Mouse (Mus musculus) lung, postnatal 0 days (tissue): Measurements from ENCODE around the gene Nwd1. TPM values are rescaled to one million over a fixed set of nuclear protein-coding genes. Genes with fewer than 3 reads are reported as not detected.

Experiments used
- ATAC-seq: fragments of 200-750 bp; cut with Nextera tagmentation; 2 replicates; pipeline ENCODE4 v1.8.0; 2017; ENCODE audit warnings: moderate library complexity
- DNase-seq: peaks from one replicate; pipeline ENCODE4 v3.0.0-alpha.2; 2016; ENCODE audit warnings: low spot score
- H3K27ac ChIP-seq: fragments of 300-500 bp; sonication (generic); 2 replicates; pipeline ENCODE4 v1.5.1; 2014; ENCODE audit warnings: antibody characterized with exemption, mild to moderate bottlenecking, low read length, mixed read lengths
- H3K27me3 ChIP-seq: fragments of 300-500 bp; sonication (generic); replicated peaks from 2 replicates; pipeline ENCODE4 v1.6.1; 2014; ENCODE audit warnings: low read length, mixed read lengths; ENCODE audit not compliant: insufficient read depth
- H3K36me3 ChIP-seq: fragments of 300-500 bp; sonication (generic); 2 replicates; pipeline ENCODE4 v1.6.1; 2014; ENCODE audit warnings: low read length, mixed read lengths; ENCODE audit not compliant: insufficient read depth
- H3K4me1 ChIP-seq: fragments of 300-500 bp; sonication (generic); 2 replicates; pipeline ENCODE4 v1.6.1; 2014; ENCODE audit warnings: antibody characterized with exemption, low read depth, low read length, mixed read lengths; ENCODE audit not compliant: insufficient read depth
- H3K4me2 ChIP-seq: fragments of 300-500 bp; sonication (generic); replicated peaks from 2 replicates; pipeline ENCODE4 v1.6.1; 2014; ENCODE audit warnings: low read depth, mild to moderate bottlenecking, low read length, moderate library complexity, mixed read lengths
- H3K4me3 ChIP-seq: fragments of 300-500 bp; sonication (generic); 2 replicates; pipeline ENCODE4 v1.5.1; 2014; ENCODE audit warnings: low read depth, low read length
- H3K9ac ChIP-seq: fragments of 300-500 bp; sonication (generic); replicated peaks from 2 replicates; pipeline ENCODE4 v1.6.1; 2014; ENCODE audit warnings: low read depth, mild to moderate bottlenecking
- H3K9me3 ChIP-seq: fragments of 300-500 bp; sonication (generic); 2 replicates; pipeline ENCODE4 v1.6.1; 2016; ENCODE audit warnings: low read length, mixed read lengths
- CTCF ChIP-seq: IDR thresholded peaks from 2 replicates; pipeline ENCODE4 v1.5.1; 2016; ENCODE audit warnings: antibody characterized with exemption, mild to moderate bottlenecking
- EP300 ChIP-seq: IDR thresholded peaks from 2 replicates; pipeline ENCODE4 v1.6.1; 2016; ENCODE audit warnings: antibody characterized with exemption, mild to moderate bottlenecking, control low read depth
- WGBS: fragments of 180-500 bp; shearing (Covaris S2); extraction: QIAGEN DNeasy Blood & Tissue Kit; methylation state at CpG from one replicate; pipeline ENCODE4 v1.1.7; 2014; 5-methylcytosine and 5-hydroxymethylcytosine counted together
- polyA plus RNA-seq: library from polyadenylated mRNA; unstranded; fragments of >200 nt; fragmentation: Nextera tagmentation; extraction: Ambion mirVana; gene quantifications from 2 replicates; pipeline ENCODE4 v1.2.1, GENCODE M21; 2015

Gene Nwd1
- polyA plus RNA-seq, 1 experiment from 2014 or later, result 0.05 TPM

DNA sequence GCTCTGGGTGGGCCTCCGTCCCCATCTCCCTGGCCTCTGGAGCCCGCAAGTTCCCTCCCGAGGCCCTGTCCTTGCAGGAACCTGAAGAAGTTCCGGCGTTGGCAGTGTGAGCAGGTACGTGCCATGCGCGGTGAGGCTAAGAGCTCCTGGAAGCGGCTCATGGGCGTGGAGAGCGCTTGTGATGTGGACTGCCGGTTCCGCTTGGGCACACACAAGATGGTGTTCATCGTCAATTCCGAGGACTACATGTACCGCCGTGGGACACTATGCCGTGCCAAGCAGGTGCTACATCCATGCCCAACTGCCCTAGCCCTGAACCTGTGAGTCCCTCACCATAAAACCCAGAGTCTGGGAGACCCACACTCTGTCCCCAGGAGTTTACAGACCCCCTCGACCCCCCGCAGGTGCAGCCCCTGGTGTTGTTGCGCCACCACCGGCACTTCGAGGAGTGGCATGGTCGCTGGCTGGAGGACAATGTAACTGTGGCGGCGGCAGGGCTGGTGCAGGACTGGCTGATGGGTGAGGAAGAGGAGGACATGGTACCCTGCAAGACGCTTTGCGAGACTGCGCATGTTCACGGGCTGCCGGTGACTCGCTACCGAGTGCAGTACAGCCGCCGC, 110.4 kb downstream of the Nwd1 start:
- TF ChIP-seq EP300 (no peak), CTCF (no peak)
- H3K36me3 ChIP-seq, result peaks cover 25% of the 10 kb centered on the region
- WGBS, result 96% methylated on average over 35 of the region's 35 CpGs
- DNase-seq, result no peak
- no peaks in the 10 kb centered on the region for H3K9me3 ChIP-seq
- no peak overlapping the region for H3K4me3 ChIP-seq
- ATAC-seq, result no peak
- H3K9ac ChIP-seq, result no peak overlapping the region
- H3K27ac ChIP-seq, result no peak overlapping the region
- H3K4me1 ChIP-seq, result no peaks in the 10 kb centered on the region
- no peaks in the 10 kb centered on the region for H3K27me3 ChIP-seq
- H3K4me2 ChIP-seq, result no peak overlapping the region

DNA sequence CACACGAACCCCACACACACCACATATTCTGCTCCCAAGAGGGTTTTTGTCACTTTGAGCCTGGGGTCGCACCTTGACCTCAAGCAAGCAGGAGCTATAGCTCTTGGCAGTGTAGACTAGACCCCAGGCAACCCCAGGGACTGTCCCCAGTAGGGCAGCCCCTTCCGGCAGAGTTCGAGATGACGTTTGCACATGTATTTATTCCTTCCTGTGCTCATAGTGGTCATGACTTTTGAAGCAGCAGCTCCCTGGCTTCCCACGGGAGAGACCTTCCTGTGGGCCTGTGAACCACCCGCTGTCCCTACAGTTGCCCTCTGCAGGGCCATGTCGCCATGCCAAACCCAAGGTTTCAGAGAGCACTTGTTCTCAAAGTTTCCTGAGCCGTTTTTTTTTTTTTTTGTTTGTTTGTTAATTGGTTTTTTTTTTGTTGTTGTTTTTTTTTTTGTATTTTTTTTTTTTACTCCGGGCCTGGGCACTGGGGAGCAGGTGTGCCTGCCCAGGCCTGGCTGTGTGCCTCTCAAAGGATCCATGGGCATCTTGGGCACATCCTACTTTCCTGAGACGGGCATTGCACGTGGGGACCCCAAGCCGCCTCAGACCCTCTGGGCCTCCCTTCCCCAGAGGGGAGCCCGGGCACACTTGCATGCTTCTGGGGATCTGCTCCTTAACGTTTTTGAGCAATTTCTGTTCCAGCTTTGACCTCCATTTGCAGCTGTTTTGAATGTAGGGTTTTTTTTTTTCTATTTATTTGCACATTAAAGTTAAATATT, 111.1 kb downstream of the Nwd1 start:
- TF ChIP-seq EP300 (no peak), CTCF (no peak)
- Histone ChIP-seq H3K27ac (no peak overlapping the region), H3K36me3 (peaks cover 19% of the 10 kb centered on the region), H3K4me3 (no peak overlapping the region), H3K27me3 (no peaks in the 10 kb centered on the region), H3K9me3 (no peaks in the 10 kb centered on the region), H3K9ac (no peak overlapping the region), H3K4me2 (no peak overlapping the region), H3K4me1 (no peaks in the 10 kb centered on the region)
- WGBS, result 88% methylated on average over 15 of the region's 15 CpGs
- DNase-seq, result no peak
- ATAC-seq, result no peak

DNA sequence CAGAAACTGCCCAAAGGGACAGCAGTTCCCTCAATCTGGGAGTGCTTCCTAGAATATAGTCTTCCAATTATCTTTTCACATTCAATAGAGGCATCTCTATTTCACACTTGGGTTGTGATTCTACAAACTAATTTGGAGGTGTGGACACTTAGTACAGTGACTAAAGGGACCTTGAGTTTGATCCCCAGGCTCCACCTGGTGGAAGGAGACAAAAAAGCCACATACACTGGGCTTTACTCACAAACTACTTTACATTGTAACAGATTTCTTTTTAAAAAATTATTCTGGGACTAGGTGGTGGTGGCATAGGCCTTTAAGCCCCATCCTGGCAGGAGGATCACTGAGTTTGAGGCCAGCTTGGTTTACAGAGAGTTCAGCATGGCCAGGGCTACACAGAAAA, 111.8 kb downstream of the Nwd1 start:
- Histone ChIP-seq H3K4me3 (no peak overlapping the region), H3K9ac (no peak overlapping the region), H3K27me3 (no peaks in the 10 kb centered on the region), H3K4me2 (no peak overlapping the region), H3K9me3 (no peaks in the 10 kb centered on the region), H3K36me3 (peaks cover 13% of the 10 kb centered on the region), H3K27ac (no peak overlapping the region), H3K4me1 (no peaks in the 10 kb centered on the region)
- no peak for DNase-seq
- no peak for ATAC-seq
- no peak for TF ChIP-seq EP300
- peak; percentile 25; the same call in 1 of the 2 replicates for TF ChIP-seq CTCF

DNA sequence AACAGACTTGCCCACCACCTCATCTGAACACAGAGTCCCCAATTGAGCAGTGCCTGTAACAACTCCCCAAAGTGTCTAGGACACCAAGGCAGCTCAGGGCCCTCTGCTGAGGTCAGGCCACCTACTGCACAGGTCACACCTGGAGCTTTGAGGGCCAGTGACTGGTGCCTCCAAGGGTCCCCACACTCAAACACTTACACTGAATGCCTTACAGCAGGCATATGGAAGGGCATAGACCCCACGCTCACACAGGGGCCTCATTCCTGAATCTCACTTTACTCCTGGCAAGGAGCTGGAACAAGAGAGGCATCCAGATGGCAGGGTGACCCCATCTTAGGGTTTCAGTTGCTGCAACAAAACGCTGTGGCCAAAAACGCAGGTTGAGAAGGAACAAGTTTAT, 113.7 kb downstream of the Nwd1 start:
- Histone ChIP-seq H3K9me3 (no peaks in the 10 kb centered on the region), H3K27me3 (no peaks in the 10 kb centered on the region), H3K4me3 (no peak overlapping the region), H3K4me1 (no peaks in the 10 kb centered on the region), H3K27ac (no peak overlapping the region), H3K9ac (no peak overlapping the region), H3K36me3 (no peaks in the 10 kb centered on the region), H3K4me2 (no peak overlapping the region)
- TF ChIP-seq CTCF (no peak), EP300 (no peak)
- WGBS, result 82% methylated on average over 3 of the region's 3 CpGs
- DNase-seq (no peak), ATAC-seq (no peak)

DNA sequence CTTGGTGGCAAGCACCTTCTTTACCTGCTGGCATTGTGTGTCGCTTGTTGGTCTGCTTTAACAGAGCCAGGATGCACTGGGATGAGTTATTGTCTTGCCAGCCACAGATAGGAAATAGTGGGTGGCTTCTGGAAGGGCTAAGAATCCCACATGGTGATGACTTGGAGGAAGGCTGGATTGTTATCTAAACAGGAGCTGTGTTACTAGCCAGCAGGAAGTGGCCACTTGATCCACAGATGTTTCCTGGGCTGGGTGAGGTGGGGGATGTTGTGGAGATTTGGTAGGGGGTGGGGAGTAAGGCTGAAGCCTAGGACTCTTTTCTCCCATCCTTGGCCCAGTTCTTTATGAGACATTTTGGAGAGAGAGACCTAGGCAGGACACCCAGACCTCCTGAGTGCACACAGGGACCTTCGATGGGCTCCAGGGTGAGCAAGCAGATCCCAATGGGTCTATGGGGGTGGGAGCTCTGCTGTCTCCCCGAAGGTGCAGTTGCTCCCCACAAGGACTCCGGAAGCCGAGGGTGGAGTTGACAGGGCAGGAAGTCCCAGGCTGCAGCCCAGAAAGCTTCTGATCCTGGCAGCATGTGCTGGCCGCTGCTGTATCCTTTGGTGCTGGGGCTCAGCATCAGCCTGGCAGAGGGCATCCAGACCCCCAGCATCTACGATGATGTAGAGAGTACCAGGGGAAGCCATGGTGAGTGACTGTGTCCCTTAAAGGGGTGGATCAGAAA, 115.0 kb downstream of the Nwd1 start, which contains the start of gene F2rl3:
Gene F2rl3, plus strand, starts transcription at position 559 of the 730 bp plus-strand sequence.
- H3K4me2 ChIP-seq, result no peak within 1 kb of the TSS
- H3K4me3 ChIP-seq, result no peak within 1 kb of the TSS
- no peaks in the 10 kb centered on the region for H3K4me1 ChIP-seq
- no peaks in the 10 kb centered on the region for H3K27me3 ChIP-seq
- ATAC-seq (peak; percentile 83), DNase-seq (peak; percentile 21)
- WGBS, result 45% methylated on average over 7 of the region's 7 CpGs
- no peaks in the 10 kb centered on the region for H3K36me3 ChIP-seq
- no peaks in the 10 kb centered on the region for H3K9me3 ChIP-seq
- TF ChIP-seq CTCF, result no peak
- TF ChIP-seq EP300, result 0 out of 2 replicates have a peak, but pooled peaks have one; percentile 32
- no peak within 1 kb of the TSS for H3K9ac ChIP-seq
- H3K27ac ChIP-seq, result no peak within 1 kb of the TSS

DNA sequence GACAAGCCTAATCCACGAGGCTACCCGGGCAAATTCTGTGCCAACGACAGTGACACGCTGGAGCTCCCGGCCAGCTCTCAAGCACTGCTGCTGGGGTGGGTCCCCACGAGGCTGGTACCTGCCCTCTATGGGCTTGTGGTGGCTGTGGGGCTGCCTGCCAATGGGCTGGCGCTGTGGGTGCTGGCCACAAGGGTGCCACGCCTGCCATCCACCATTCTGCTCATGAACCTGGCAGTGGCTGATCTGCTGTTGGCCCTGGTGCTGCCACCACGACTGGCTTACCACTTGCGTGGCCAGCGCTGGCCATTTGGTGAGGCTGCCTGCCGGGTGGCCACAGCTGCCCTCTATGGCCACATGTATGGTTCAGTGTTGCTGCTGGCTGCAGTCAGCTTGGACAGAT, 115.8 kb downstream of the Nwd1 start:
- TF ChIP-seq EP300, result no peak
- H3K4me1 ChIP-seq, result no peaks in the 10 kb centered on the region
- H3K9ac ChIP-seq, result no peak overlapping the region
- ATAC-seq, result no peak
- no peaks in the 10 kb centered on the region for H3K27me3 ChIP-seq
- WGBS, result 83% methylated on average over 12 of the region's 12 CpGs
- H3K27ac ChIP-seq, result no peak overlapping the region
- H3K36me3 ChIP-seq, result no peaks in the 10 kb centered on the region
- no peak overlapping the region for H3K4me2 ChIP-seq
- no peak for DNase-seq
- no peak overlapping the region for H3K4me3 ChIP-seq
- H3K9me3 ChIP-seq, result no peaks in the 10 kb centered on the region
